Mouse (Mus musculus): ENCODE data around the gene Acvrl1. TPM values are rescaled to one million over a fixed set of nuclear protein-coding genes. Genes with fewer than 3 reads are reported as not detected.

Acvrl1 gene
- polyA plus RNA-seq, 1 experiment from 2014 or later = 5.2 TPM

GRCm38 (mm10) chr15:101148604-101149003 lies 20.3 kb downstream of the Acvrl1 start:
- Histone ChIP-seq H3K4me3 (ENCODE audit: low read depth, low read length) (no peak overlapping the region), H3K9me3 (ENCODE audit: control insufficient read depth, low read length) (no peaks in the 10 kb centered on the region), H3K36me3 (ENCODE audit: control insufficient read depth, insufficient read depth, low read length) (no peaks in the 10 kb centered on the region), H3K4me2 (ENCODE audit: low read depth) (no peak overlapping the region), H3K27ac (ENCODE audit: low read depth, low read length) (no peak overlapping the region), H3K4me1 (ENCODE audit: control insufficient read depth, insufficient read depth, low read length) (0 out of 2 replicates have a peak, but pooled peaks cover 4% of the 10 kb centered on the region), H3K27me3 (ENCODE audit: control insufficient read depth, insufficient read depth, low read length) (no peaks in the 10 kb centered on the region), H3K9ac (ENCODE audit: low read length) (no peak overlapping the region)
- DNase-seq (ENCODE audit: low spot score) (no peak), ATAC-seq (ENCODE audit: insufficient read depth, low FRiP score, low TSS enrichment) (no peak)
- 86% methylated on average over 6 of the region's 6 CpGs for WGBS

- Histone ChIP-seq H3K4me1 (ENCODE audit: control insufficient read depth, insufficient read depth, low read length) (no peaks in the 10 kb centered on the region), H3K36me3 (ENCODE audit: control insufficient read depth, insufficient read depth, low read length) (no peaks in the 10 kb centered on the region), H3K4me3 (ENCODE audit: low read depth, low read length) (no peak overlapping the region), H3K27me3 (ENCODE audit: control insufficient read depth, insufficient read depth, low read length) (no peaks in the 10 kb centered on the region), H3K9me3 (ENCODE audit: control insufficient read depth, low read length) (no peaks in the 10 kb centered on the region; the same call in 1 of the 2 replicates), H3K27ac (ENCODE audit: low read depth, low read length) (no peak overlapping the region), H3K4me2 (ENCODE audit: low read depth) (no peak overlapping the region), H3K9ac (ENCODE audit: low read length) (no peak overlapping the region)
- no peak for DNase-seq (ENCODE audit: low spot score)
- ATAC-seq (ENCODE audit: insufficient read depth, low FRiP score, low TSS enrichment) = no peak
- 79% methylated on average over 9 of the region's 9 CpGs for WGBS
These were observed 23.3 kb downstream of the Acvrl1 start for GRCm38 (mm10) chr15:101151409-101152261.

- no peak for ATAC-seq (ENCODE audit: insufficient read depth, low FRiP score, low TSS enrichment)
- no peak overlapping the region for H3K4me2 ChIP-seq (ENCODE audit: low read depth)
- no peaks in the 10 kb centered on the region for H3K36me3 ChIP-seq (ENCODE audit: control insufficient read depth, insufficient read depth, low read length)
- DNase-seq (ENCODE audit: low spot score) = no peak
- H3K27ac ChIP-seq (ENCODE audit: low read depth, low read length) = no peak overlapping the region
- H3K4me1 ChIP-seq (ENCODE audit: control insufficient read depth, insufficient read depth, low read length) = no peaks in the 10 kb centered on the region
- no peak overlapping the region for H3K4me3 ChIP-seq (ENCODE audit: low read depth, low read length)
- H3K27me3 ChIP-seq (ENCODE audit: control insufficient read depth, insufficient read depth, low read length) = no peaks in the 10 kb centered on the region
- no peak overlapping the region for H3K9ac ChIP-seq (ENCODE audit: low read length)
- H3K9me3 ChIP-seq (ENCODE audit: control insufficient read depth, low read length) = no peaks in the 10 kb centered on the region; the same call in 1 of the 2 replicates
- 84% methylated on average over 7 of the region's 7 CpGs for WGBS
These were observed 26.6 kb downstream of the Acvrl1 start for GRCm38 (mm10) chr15:101154700-101155616.

DNA sequence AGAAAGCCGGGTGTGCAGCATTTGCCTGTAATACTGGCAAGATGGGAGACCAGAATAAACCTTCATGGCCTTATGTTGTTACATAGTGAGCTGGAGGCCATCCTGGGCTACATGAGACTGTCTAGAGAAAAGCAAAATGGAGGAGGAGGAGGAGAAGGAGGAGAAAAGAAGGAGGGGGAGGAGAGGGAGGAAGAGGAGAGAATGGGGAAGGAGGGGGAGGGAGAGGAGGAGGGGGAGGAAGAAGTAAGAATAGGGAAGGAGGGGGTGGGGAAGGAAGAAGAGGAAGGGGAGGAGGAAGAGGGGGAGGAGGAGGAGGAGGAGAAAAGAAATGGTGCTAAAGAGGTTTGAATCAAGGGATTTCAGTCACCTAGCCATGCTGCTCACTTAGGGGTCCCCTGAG lies 31.8 kb downstream of the Acvrl1 start:
- Histone ChIP-seq H3K4me3 (ENCODE audit: low read depth, low read length) (no peak overlapping the region), H3K36me3 (ENCODE audit: control insufficient read depth, insufficient read depth, low read length) (no peaks in the 10 kb centered on the region), H3K4me2 (ENCODE audit: low read depth) (no peak overlapping the region), H3K27ac (ENCODE audit: low read depth, low read length) (no peak overlapping the region), H3K9ac (ENCODE audit: low read length) (no peak overlapping the region), H3K27me3 (ENCODE audit: control insufficient read depth, insufficient read depth, low read length) (no peaks in the 10 kb centered on the region), H3K9me3 (ENCODE audit: control insufficient read depth, low read length) (no peaks in the 10 kb centered on the region; the same call in 1 of the 2 replicates), H3K4me1 (ENCODE audit: control insufficient read depth, insufficient read depth, low read length) (0 out of 2 replicates have a peak, but pooled peaks cover 7% of the 10 kb centered on the region)
- ATAC-seq (ENCODE audit: insufficient read depth, low FRiP score, low TSS enrichment) (no peak), DNase-seq (ENCODE audit: low spot score) (no peak)
- 13% methylated on average over 1 of the region's 1 CpGs for WGBS

GRCm38 (mm10) chr15:101160591-101160990 lies 32.3 kb downstream of the Acvrl1 start:
- ATAC-seq (ENCODE audit: insufficient read depth, low FRiP score, low TSS enrichment) = peak; percentile 41; the same call in 1 of the 2 replicates
- no peak overlapping the region for H3K27ac ChIP-seq (ENCODE audit: low read depth, low read length)
- H3K36me3 ChIP-seq (ENCODE audit: control insufficient read depth, insufficient read depth, low read length) = no peaks in the 10 kb centered on the region
- no peak overlapping the region for H3K9ac ChIP-seq (ENCODE audit: low read length)
- H3K9me3 ChIP-seq (ENCODE audit: control insufficient read depth, low read length) = no peaks in the 10 kb centered on the region; the same call in 1 of the 2 replicates
- H3K27me3 ChIP-seq (ENCODE audit: control insufficient read depth, insufficient read depth, low read length) = no peaks in the 10 kb centered on the region
- no peak overlapping the region for H3K4me3 ChIP-seq (ENCODE audit: low read depth, low read length)
- WGBS = 16% methylated on average over 7 of the region's 7 CpGs
- H3K4me1 ChIP-seq (ENCODE audit: control insufficient read depth, insufficient read depth, low read length) = 0 out of 2 replicates have a peak, but pooled peaks cover 7% of the 10 kb centered on the region
- peak; percentile 50 for DNase-seq (ENCODE audit: low spot score)
- no peak overlapping the region for H3K4me2 ChIP-seq (ENCODE audit: low read depth)

DNA sequence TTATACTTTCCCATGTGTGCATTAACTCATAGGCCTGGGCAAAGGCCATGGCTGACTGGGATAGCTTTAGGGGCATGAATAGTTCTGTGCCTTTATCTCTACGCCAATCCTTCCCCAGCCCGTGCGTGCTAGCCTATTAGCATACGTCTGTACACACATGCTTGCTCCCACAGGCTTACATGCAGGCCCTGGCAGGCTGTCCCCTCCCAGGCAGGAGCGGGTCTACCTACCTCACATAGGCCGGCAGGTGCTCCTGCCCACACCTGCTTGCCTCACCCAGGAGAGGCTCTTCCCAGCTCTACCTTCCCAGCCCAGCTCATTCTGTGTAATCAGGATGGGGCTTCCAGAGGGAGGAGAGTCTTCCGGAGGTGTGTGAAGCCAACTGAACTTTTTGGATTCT lies 33.2 kb downstream of the Acvrl1 start:
- H3K4me1 ChIP-seq (ENCODE audit: control insufficient read depth, insufficient read depth, low read length) = 0 out of 2 replicates have a peak, but pooled peaks cover 7% of the 10 kb centered on the region
- H3K9ac ChIP-seq (ENCODE audit: low read length) = no peak overlapping the region
- no peak for ATAC-seq (ENCODE audit: insufficient read depth, low FRiP score, low TSS enrichment)
- no peak overlapping the region for H3K4me2 ChIP-seq (ENCODE audit: low read depth)
- no peaks in the 10 kb centered on the region for H3K9me3 ChIP-seq (ENCODE audit: control insufficient read depth, low read length)
- no peak overlapping the region for H3K27ac ChIP-seq (ENCODE audit: low read depth, low read length)
- WGBS = 91% methylated on average over 7 of the region's 7 CpGs
- no peak overlapping the region for H3K4me3 ChIP-seq (ENCODE audit: low read depth, low read length)
- no peak for DNase-seq (ENCODE audit: low spot score)
- H3K36me3 ChIP-seq (ENCODE audit: control insufficient read depth, insufficient read depth, low read length) = no peaks in the 10 kb centered on the region
- no peaks in the 10 kb centered on the region for H3K27me3 ChIP-seq (ENCODE audit: control insufficient read depth, insufficient read depth, low read length)

- Histone ChIP-seq H3K9ac (ENCODE audit: low read length) (no peak overlapping the region), H3K36me3 (ENCODE audit: control insufficient read depth, insufficient read depth, low read length) (no peaks in the 10 kb centered on the region), H3K4me1 (ENCODE audit: control insufficient read depth, insufficient read depth, low read length) (0 out of 2 replicates have a peak, but pooled peaks cover 7% of the 10 kb centered on the region), H3K4me2 (ENCODE audit: low read depth) (no peak overlapping the region), H3K27me3 (ENCODE audit: control insufficient read depth, insufficient read depth, low read length) (no peaks in the 10 kb centered on the region), H3K27ac (ENCODE audit: low read depth, low read length) (no peak overlapping the region), H3K9me3 (ENCODE audit: control insufficient read depth, low read length) (no peaks in the 10 kb centered on the region), H3K4me3 (ENCODE audit: low read depth, low read length) (no peak overlapping the region)
- DNase-seq (ENCODE audit: low spot score) = no peak
- ATAC-seq (ENCODE audit: insufficient read depth, low FRiP score, low TSS enrichment) = no peak
- WGBS = 32% methylated on average over 15 of the region's 15 CpGs
These were observed 34.7 kb downstream of the Acvrl1 start for GRCm38 (mm10) chr15:101163056-101163458.

DNA sequence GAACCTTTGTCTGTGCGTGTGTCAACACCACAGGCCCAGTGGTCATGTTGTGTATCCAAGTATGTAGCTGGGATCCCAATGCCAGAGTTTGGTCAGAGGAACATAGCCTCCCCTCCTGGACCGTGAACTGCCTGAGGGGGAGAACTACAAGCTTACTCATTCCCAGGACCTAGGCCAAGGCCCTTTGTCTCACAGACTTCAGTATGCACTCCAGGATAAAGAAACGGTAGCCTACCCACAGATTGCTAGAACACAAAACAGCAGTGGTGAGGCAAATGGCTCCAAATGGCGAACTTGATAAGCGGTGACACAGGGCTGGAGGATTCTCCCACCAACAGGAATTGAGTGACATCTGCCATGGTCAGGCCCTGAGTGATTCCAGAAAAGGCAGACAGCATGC lies 35.5 kb downstream of the Acvrl1 start:
- no peak for DNase-seq (ENCODE audit: low spot score)

More for the DNA sequence above, 35.5 kb downstream of the Acvrl1 start:
- Histone ChIP-seq H3K27me3 (ENCODE audit: control insufficient read depth, insufficient read depth, low read length) (no peaks in the 10 kb centered on the region), H3K4me3 (ENCODE audit: low read depth, low read length) (no peak overlapping the region), H3K27ac (ENCODE audit: low read depth, low read length) (no peak overlapping the region), H3K36me3 (ENCODE audit: control insufficient read depth, insufficient read depth, low read length) (no peaks in the 10 kb centered on the region), H3K4me2 (ENCODE audit: low read depth) (no peak overlapping the region), H3K9me3 (ENCODE audit: control insufficient read depth, low read length) (no peaks in the 10 kb centered on the region), H3K4me1 (ENCODE audit: control insufficient read depth, insufficient read depth, low read length) (0 out of 2 replicates have a peak, but pooled peaks cover 7% of the 10 kb centered on the region), H3K9ac (ENCODE audit: low read length) (no peak overlapping the region)
- ATAC-seq (ENCODE audit: insufficient read depth, low FRiP score, low TSS enrichment) = no peak
- WGBS = 61% methylated on average over 5 of the region's 5 CpGs

Measured in neural tube, embryonic 11.5 days (tissue).